Mouse (Mus musculus) ES-Bruce4 (cell line): ENCODE measurements around the gene Cox15.

Source experiments
- CTCF ChIP-seq: IDR thresholded peaks from one replicate; pipeline ENCODE4 v1.8.1; 2011; ENCODE audit warnings: low read depth, low read length
- EP300 ChIP-seq: IDR thresholded peaks from 2 replicates; pipeline ENCODE4 v1.6.1; 2011; ENCODE audit warnings: low read depth, low read length; ENCODE audit not compliant: insufficient read depth
- POLR2A ChIP-seq: IDR thresholded peaks from one replicate; pipeline ENCODE4 v1.8.1; 2011; ENCODE audit warnings: low read length; ENCODE audit not compliant: insufficient read depth

DNA sequence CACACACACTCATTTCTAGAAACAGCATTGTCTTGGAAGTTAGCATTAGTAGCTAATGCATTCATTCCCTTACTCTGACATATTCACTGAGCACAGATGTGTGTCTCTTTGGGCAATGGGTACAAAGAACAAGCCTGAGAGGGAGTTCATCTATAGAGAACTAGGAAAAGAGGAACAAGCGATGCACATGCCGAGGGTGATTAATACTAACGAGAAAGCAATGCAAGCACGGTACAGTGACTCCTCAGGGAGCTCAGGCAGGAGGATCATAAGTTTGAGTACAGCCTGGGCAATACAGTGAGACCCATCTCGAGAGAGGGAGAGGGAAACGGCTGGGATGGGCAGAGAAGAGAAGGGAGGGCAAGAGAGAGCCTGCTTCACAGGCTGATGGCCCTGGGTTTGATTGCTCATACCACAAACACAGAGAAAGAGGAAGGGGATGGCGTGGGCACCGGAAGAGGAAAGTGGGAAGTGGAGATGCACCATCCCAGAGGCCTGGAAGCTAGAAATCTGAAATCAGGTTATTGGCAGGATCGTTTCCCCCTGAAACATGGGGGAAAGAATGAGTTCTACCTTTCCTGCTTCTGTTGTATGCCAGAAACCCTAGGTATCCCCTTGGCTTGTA, 48.7 kb upstream of the Cox15 start:
- TF ChIP-seq EP300 (no peak), POLR2A (no peak), CTCF (no peak)
